Mouse (Mus musculus) forebrain, embryonic 16.5 days (tissue): ENCODE measurements around the gene Ltbp1. TPM values are rescaled to one million over a fixed set of nuclear protein-coding genes. Genes with fewer than 3 reads are reported as not detected.

Experiments
- ATAC-seq: fragments of 200-750 bp; cut with Nextera tagmentation; 2 replicates; pipeline ENCODE4 v1.8.0; 2017; ENCODE audit warnings: mild to moderate bottlenecking, moderate library complexity
- H3K27ac ChIP-seq: fragments of 300-500 bp; sonication (generic); 2 replicates; pipeline ENCODE4 v1.5.1; 2014; ENCODE audit warnings: low read length, control low read depth
- H3K27me3 ChIP-seq: fragments of 300-500 bp; sonication (generic); replicated peaks from 2 replicates; pipeline ENCODE4 v1.6.1; 2014; ENCODE audit warnings: low read length; ENCODE audit not compliant: control insufficient read depth, insufficient read depth
- H3K36me3 ChIP-seq: fragments of 300-500 bp; sonication (generic); 2 replicates; pipeline ENCODE4 v1.6.1; 2014; ENCODE audit not compliant: control insufficient read depth, insufficient read depth
- H3K4me1 ChIP-seq: fragments of 300-500 bp; sonication (generic); replicated peaks from 2 replicates; pipeline ENCODE4 v1.6.1; 2014; ENCODE audit warnings: low read length; ENCODE audit not compliant: control insufficient read depth, insufficient read depth
- H3K4me2 ChIP-seq: fragments of 300-500 bp; sonication (generic); 2 replicates; pipeline ENCODE4 v1.6.1; 2014; ENCODE audit warnings: mild to moderate bottlenecking, low read length, control low read depth
- H3K4me3 ChIP-seq: fragments of 300-500 bp; sonication (generic); replicated peaks from 2 replicates; pipeline ENCODE4 v1.5.1; 2014; ENCODE audit warnings: mild to moderate bottlenecking, low read length, control low read depth
- H3K9ac ChIP-seq: fragments of 300-500 bp; sonication (generic); replicated peaks from 2 replicates; pipeline ENCODE4 v1.6.1; 2014; ENCODE audit warnings: low read depth, low read length, control low read depth
- H3K9me3 ChIP-seq: fragments of 300-500 bp; sonication (generic); 2 replicates; pipeline ENCODE4 v1.6.1; 2016; ENCODE audit warnings: low read length; ENCODE audit not compliant: control insufficient read depth
- WGBS: fragments of 180-500 bp; shearing (Covaris S2); extraction: QIAGEN DNeasy Blood & Tissue Kit; methylation state at CpG from one replicate; pipeline ENCODE4 v1.1.7; 2014; 5-methylcytosine and 5-hydroxymethylcytosine counted together
- polyA plus RNA-seq: library from polyadenylated mRNA; unstranded; fragments of >200 nt; fragmentation: Nextera tagmentation; extraction: Ambion mirVana; gene quantifications from 2 replicates; pipeline ENCODE4 v1.2.1, GENCODE M21; 2015

Gene Ltbp1
- polyA plus RNA-seq, 1 experiment from 2014 or later: 2.3 TPM

- ATAC-seq: no peak
- H3K27ac ChIP-seq: peak overlapping the region; percentile 18
- WGBS: 89% methylated on average over 24 of the region's 24 CpGs
Measured at GRCm38 (mm10) chr17:75014601-75015356, 9.4 kb downstream of the Ltbp1 start.

GRCm38 (mm10) chr17:75015546-75015945 is 10.2 kb downstream of the Ltbp1 start:
- H3K4me3 ChIP-seq: no peak overlapping the region
- no peak overlapping the region for H3K9ac ChIP-seq
- no peak for ATAC-seq
- H3K4me1 ChIP-seq: peaks cover 12% of the 10 kb centered on the region
- H3K4me2 ChIP-seq: no peak overlapping the region
- no peaks in the 10 kb centered on the region for H3K27me3 ChIP-seq
- H3K36me3 ChIP-seq: no peaks in the 10 kb centered on the region
- WGBS: 85% methylated on average over 6 of the region's 6 CpGs
- no peaks in the 10 kb centered on the region for H3K9me3 ChIP-seq
- H3K27ac ChIP-seq: no peak overlapping the region

More at GRCm38 (mm10) chr17:75014601-75015356, 9.4 kb downstream of the Ltbp1 start:
- no peaks in the 10 kb centered on the region for H3K9me3 ChIP-seq
- no peak overlapping the region for H3K4me3 ChIP-seq
- no peak overlapping the region for H3K4me2 ChIP-seq
- H3K27me3 ChIP-seq: no peaks in the 10 kb centered on the region
- peaks cover 9% of the 10 kb centered on the region for H3K4me1 ChIP-seq
- no peaks in the 10 kb centered on the region for H3K36me3 ChIP-seq
- H3K9ac ChIP-seq: no peak overlapping the region

DNA sequence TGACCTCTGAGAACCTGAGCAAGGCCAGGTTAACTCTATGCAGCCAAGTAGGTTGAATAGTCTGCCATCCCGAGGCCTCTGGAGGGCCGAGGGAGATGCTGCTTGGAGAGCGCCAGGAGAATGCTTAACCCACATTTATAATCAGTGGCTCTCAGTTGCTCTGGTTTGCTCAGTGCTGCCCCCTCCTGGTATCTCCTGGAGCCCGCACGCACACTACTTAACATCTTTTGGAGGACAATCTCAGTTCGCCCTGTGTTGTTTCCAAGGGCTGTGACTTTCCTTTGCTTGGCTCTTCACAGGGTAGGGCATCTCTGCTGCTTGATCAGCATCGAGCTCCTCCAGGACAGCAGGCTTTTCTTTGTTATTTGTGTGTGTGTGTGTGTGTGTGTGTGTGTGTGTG is 12.1 kb downstream of the Ltbp1 start:
- H3K4me1 ChIP-seq: peaks cover 14% of the 10 kb centered on the region
- peak; percentile 9; the same call in 1 of the 2 replicates for ATAC-seq
- no peaks in the 10 kb centered on the region for H3K9me3 ChIP-seq
- no peak overlapping the region for H3K27ac ChIP-seq
- no peak overlapping the region for H3K4me2 ChIP-seq
- no peak overlapping the region for H3K4me3 ChIP-seq
- no peak overlapping the region for H3K9ac ChIP-seq
- H3K36me3 ChIP-seq: no peaks in the 10 kb centered on the region
- 64% methylated on average over 7 of the region's 7 CpGs for WGBS
- H3K27me3 ChIP-seq: no peaks in the 10 kb centered on the region

DNA sequence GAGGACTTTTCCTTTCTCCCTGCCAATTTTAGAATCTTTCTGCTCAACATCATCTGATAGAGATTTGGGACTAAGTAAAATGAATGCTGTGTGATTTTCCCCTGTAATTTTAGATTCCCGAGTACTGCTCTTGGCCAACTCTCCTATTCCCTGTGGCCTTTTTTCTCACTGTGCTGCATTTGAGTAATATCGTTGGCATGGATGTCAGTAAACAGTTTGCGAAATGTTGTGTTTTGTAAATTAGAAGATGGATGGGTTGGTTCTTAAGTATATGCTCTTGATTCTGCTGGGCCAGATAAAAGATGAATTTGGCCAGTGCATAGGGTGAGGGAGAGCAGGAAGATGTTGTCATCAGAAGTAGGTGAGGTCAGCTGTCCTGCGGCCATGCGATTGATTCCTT is 12.8 kb downstream of the Ltbp1 start:
- Histone ChIP-seq H3K9me3 (no peaks in the 10 kb centered on the region), H3K4me2 (no peak overlapping the region), H3K4me1 (peaks cover 14% of the 10 kb centered on the region), H3K4me3 (no peak overlapping the region), H3K36me3 (no peaks in the 10 kb centered on the region), H3K27ac (no peak overlapping the region), H3K9ac (no peak overlapping the region), H3K27me3 (no peaks in the 10 kb centered on the region)
- ATAC-seq: no peak
- WGBS: 75% methylated on average over 5 of the region's 5 CpGs

DNA sequence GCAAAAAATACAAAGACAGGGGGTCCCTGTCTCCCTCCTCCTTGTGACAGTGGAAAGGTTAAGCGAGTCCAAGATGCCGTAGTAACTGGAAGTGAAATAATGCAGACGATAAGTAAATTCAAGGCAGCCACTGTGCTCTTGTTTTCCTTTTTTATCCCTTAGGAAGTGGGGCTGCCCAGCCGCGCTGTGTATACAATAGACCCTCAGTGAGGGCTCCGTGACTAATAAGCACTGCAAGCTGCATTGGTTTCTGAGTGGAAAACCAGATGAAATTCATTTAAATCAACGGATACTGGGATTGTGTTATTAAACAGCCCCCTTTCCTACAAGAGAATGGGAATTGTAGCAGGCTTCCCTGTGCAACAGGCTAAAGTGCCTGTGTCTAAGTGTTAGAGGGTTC is 14.7 kb downstream of the Ltbp1 start:
- H3K27me3 ChIP-seq: no peaks in the 10 kb centered on the region
- no peaks in the 10 kb centered on the region for H3K36me3 ChIP-seq
- H3K27ac ChIP-seq: no peak overlapping the region
- H3K9me3 ChIP-seq: no peaks in the 10 kb centered on the region
- H3K4me3 ChIP-seq: no peak overlapping the region
- H3K9ac ChIP-seq: no peak overlapping the region
- WGBS: 3% methylated on average over 7 of the region's 7 CpGs
- no peak overlapping the region for H3K4me2 ChIP-seq
- peaks cover 5% of the 10 kb centered on the region; the same call in 1 of the 2 replicates for H3K4me1 ChIP-seq
- ATAC-seq: peak; percentile 63

DNA sequence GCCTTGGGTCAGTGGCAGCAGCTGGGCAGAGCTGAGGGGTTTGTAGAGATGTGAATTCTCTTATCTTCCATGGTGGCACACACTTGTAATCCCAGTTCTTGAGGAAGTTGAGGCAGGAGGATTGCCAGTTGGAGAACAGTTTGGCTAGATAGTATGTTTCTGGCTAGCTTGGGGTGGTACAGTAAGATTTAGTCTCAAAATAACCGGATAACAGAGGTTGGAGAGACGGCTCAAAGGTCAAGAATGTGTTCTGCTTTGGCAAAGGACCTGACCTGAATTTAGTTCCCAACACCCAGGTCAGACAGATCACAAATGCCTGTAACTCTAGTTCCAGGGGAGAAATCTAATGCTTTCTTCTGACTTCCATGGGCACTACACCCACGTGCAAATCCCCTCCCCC is 15.3 kb downstream of the Ltbp1 start:
- 87% methylated on average over 3 of the region's 3 CpGs for WGBS
- Histone ChIP-seq H3K27me3 (no peaks in the 10 kb centered on the region), H3K4me2 (no peak overlapping the region), H3K27ac (no peak overlapping the region), H3K9me3 (no peaks in the 10 kb centered on the region), H3K4me3 (no peak overlapping the region), H3K9ac (no peak overlapping the region), H3K4me1 (peaks cover 5% of the 10 kb centered on the region; the same call in 1 of the 2 replicates), H3K36me3 (no peaks in the 10 kb centered on the region)
- no peak for ATAC-seq

DNA sequence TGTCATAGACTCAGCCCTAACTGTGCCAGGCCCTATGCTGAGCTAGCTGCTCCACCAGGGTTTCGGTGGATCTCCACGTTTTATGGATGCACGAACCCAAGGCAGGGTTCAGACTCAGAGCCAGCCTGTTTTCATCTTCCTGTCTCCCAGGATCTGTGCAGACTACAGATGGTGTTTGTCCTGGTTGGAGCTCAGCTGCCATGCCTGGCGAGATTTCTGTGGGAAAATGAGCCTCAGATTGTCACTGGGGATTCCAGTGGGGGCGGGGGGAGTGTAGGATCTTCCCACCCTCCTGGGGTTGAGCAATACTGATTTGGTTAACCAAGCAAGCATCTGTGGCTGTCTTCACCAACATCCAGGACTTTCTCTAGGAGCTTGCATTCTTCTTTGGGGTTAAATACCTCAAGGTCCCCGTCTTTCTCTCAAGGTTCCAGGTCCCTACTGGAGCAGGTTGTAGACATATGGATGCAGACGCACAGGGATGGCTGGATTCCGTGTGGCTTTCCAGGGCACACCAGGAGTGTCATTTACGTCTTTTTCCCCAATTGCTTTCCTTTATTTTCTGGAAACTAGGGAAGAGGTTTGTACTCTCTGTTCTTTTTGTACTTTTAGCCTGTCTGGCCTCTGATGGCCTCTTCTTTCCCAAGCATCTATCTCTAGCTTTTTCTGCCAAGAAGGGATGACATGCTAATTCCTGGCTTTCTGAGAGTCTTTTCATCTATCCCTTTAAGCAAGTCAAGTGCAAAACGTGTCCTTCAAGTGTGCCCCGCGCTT is 22.2 kb downstream of the Ltbp1 start:
- Histone ChIP-seq H3K9ac (no peak overlapping the region), H3K9me3 (no peaks in the 10 kb centered on the region), H3K27ac (no peak overlapping the region), H3K4me1 (peaks cover 6% of the 10 kb centered on the region), H3K36me3 (no peaks in the 10 kb centered on the region), H3K4me3 (no peak overlapping the region), H3K27me3 (no peaks in the 10 kb centered on the region), H3K4me2 (no peak overlapping the region)
- ATAC-seq: peak; percentile 80
- 62% methylated on average over 12 of the region's 12 CpGs for WGBS

DNA sequence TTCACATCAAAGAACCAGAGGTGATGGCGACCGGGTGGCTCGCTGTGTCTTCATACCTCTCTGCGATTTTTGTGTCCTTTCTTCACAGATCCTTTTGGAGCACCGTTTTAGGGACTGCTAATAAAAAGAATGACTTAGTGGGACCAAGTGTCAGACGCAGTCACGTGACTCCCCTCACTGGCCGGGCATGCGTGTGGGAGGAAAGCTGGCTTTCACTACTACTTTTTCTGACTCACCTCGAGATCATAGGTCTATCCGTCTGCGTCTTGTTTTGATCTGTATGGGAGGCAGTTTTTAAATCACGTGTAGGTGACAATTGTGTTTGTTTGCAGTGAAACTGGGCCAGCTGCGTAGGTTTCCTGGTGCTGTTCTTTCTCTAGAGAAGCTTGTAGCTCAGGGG is 28.0 kb downstream of the Ltbp1 start:
- Histone ChIP-seq H3K4me1 (no peaks in the 10 kb centered on the region), H3K27ac (no peak overlapping the region), H3K4me2 (no peak overlapping the region), H3K36me3 (no peaks in the 10 kb centered on the region), H3K9ac (no peak overlapping the region), H3K27me3 (no peaks in the 10 kb centered on the region), H3K9me3 (no peaks in the 10 kb centered on the region), H3K4me3 (no peak overlapping the region)
- 90% methylated on average over 14 of the region's 14 CpGs for WGBS
- ATAC-seq: no peak

DNA sequence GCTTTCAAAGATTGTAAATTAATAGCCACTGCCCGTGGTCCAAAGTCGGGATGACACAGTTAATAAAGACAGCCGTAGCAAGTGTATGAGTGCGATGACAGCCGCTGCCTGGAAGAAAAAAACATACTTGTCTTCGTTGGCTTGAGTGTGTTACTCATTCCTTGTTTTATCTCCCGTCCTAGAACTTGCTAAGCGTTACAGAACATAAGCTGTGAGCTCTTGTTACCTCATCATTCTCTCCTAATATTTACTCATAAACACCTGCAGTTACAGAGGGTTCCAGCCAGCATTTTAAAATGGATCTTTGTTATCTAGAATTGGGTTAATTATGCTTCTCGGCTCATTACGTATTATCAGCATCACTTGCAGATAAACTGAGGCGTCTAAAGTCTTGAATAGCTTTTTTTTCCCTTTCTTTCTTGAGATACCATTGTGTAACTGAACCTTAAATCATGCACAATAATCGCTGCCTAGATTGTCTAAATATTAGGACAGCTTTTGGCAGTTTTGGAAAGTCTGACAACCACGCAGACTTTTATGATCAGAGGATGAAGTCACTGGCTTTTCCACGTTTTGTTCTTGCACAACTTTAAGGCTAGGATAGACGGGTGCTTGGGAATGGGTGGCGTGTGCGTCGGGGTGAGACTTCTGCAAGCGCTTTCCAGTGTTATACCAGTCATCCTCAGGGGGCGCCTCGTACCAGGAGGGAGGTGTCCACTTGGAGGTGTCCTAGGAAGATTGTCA is 28.7 kb downstream of the Ltbp1 start:
- H3K4me1 ChIP-seq: no peaks in the 10 kb centered on the region
- WGBS: 73% methylated on average over 21 of the region's 21 CpGs
- no peaks in the 10 kb centered on the region for H3K9me3 ChIP-seq
- H3K9ac ChIP-seq: no peak overlapping the region
- no peaks in the 10 kb centered on the region for H3K36me3 ChIP-seq
- H3K4me2 ChIP-seq: no peak overlapping the region
- H3K27ac ChIP-seq: no peak overlapping the region
- no peaks in the 10 kb centered on the region for H3K27me3 ChIP-seq
- no peak overlapping the region for H3K4me3 ChIP-seq
- ATAC-seq: 0 out of 2 replicates have a peak, but pooled peaks have one; percentile 18
